ENCODE assay signal across 9 mouse cellular contexts in the genomic region with DNA sequence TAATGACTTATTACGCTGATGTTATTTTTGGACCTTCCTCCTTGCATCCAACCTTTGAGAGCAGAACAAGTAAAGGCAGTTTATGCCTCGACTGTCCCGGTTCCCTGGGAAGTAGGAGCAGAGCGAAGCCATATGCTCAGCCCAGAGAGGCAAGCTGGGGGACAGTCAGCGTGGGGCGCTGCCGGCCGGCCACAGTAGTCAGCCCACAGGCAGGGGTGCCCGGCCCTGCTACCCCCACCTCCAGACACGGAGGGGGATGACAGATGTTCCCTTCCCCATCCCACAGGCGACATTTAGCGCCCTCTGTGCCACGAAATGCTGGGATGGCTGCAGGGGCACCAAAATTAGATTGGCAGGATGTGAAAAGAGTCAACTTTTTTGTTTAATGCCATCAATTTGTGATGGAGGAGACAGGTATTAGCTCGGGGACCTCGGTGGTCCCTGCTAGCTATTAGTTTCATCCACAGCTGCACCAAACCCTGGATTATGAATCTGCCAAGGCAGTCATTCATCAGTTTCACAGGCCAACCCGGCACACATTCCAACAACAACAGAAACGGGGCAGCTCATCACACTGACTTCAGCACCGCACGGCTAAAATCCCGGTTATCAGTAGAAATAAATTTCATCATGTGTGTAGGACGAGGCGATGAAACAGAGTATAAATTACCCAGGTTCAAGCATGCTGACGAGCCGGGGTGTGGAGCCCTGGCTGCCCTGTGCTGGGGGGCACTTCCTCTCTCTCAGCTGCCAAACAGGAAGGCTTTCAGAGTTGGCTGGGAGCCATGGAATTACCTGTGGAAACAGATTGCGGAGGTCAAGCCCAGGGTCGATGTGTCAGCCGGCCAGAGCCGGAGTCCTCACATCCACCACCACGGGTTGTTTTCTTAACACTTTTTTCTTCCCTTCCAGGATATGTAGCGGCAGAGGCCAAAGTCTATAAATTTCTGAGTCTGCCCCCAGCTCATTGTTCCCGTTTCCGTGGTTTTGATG.
A peak's percentile ranks its signal among the peaks of the same experiment; 100 is the strongest.
DNase-seq lines count a peak whose midpoint lies in the region; ATAC-seq lines count a peak whose summit lies in the region.
"Had no signal": no experiment of that assay in that cellular context is flagged by ENCODE, and none has a peak within 500 bp of the region (broad histone marks: within the 10 kb centered on the region; RNA-seq: fewer than 3 reads in every experiment).

No protein-coding gene starts in this region.

- H3K4me2 ChIP-seq in embryonic facial prominence, embryonic 13.5 days, result peak overlapping the region; percentile 24; the same call in 1 of the 2 replicates
- H3K4me2 ChIP-seq in intestine, embryonic 14.5 days (ENCODE audit: low read length), result 0 out of 2 replicates have a peak overlapping the region, but pooled peaks have one; percentile 14
- peak overlapping the region; percentile 14 for H3K4me2 ChIP-seq in liver, embryonic 13.5 days

- no peaks in the 10 kb centered on the region for H3K36me3 ChIP-seq in embryonic facial prominence, embryonic 13.5 days
- H3K36me3 ChIP-seq in intestine, embryonic 14.5 days (ENCODE audit: control insufficient read depth, insufficient read depth, low read length), result no peaks in the 10 kb centered on the region
- no peaks in the 10 kb centered on the region for H3K36me3 ChIP-seq in liver, embryonic 13.5 days

- intact Hi-C loops in left cerebral cortex, postnatal 14 days (cut with DNase I), result no loop called here

- DNase-seq in adrenal gland, adult 8-10 months, result peak; percentile 18
- DNase-seq in intestine, embryonic 14.5 days (ENCODE audit: low spot score), result no peak
- no peak for DNase-seq in liver, embryonic 13.5 days
- DNase-seq in cerebellum, postnatal 25 days, result no peak
- no peak for DNase-seq in frontal cortex, postnatal 14 days (ENCODE audit: low spot score in 2 of 2)
- DNase-seq in left cerebral cortex, postnatal 14 days (ENCODE audit: low spot score in 2 of 2), result no peak

- WGBS in embryonic facial prominence, embryonic 13.5 days, result 42% methylated on average over 32 of the region's 32 CpGs
- WGBS in intestine, embryonic 14.5 days, result 39% methylated on average over 32 of the region's 32 CpGs
- WGBS in liver, embryonic 13.5 days (ENCODE audit: insufficient replicate concordance), result 45% methylated on average over 32 of the region's 32 CpGs

- H3K27me3 ChIP-seq in embryonic facial prominence, embryonic 13.5 days, result peaks cover 42% of the 10 kb centered on the region
- peaks cover 13% of the 10 kb centered on the region for H3K27me3 ChIP-seq in intestine, embryonic 14.5 days (replicated peaks; ENCODE audit: control insufficient read depth, insufficient read depth, low read length)
- H3K27me3 ChIP-seq in liver, embryonic 13.5 days, result peaks cover 10% of the 10 kb centered on the region

- H3K27ac ChIP-seq in embryonic facial prominence, embryonic 13.5 days, result no peak overlapping the region
- 0 out of 2 replicates have a peak overlapping the region, but pooled peaks have one; percentile 1 for H3K27ac ChIP-seq in intestine, embryonic 14.5 days (ENCODE audit: low read depth)
- H3K27ac ChIP-seq in liver, embryonic 13.5 days, result no peak overlapping the region

- no peak; the same call in 1 of the 2 replicates for ATAC-seq in embryonic facial prominence, embryonic 13.5 days (ENCODE audit: insufficient number of reproducible peaks, insufficient read depth, low FRiP score, low TSS enrichment, low read depth)
- ATAC-seq in intestine, embryonic 14.5 days (replicated peaks; ENCODE audit: low FRiP score, low TSS enrichment, low read depth), result no peak; the same call in 1 of the 2 replicates
- ATAC-seq in liver, embryonic 13.5 days (ENCODE audit: low read depth), result peak; percentile 26; the same call in 1 of the 2 replicates
- no peak for ATAC-seq in granulocyte monocyte progenitor cell, adult 5-6 weeks (replicated peaks; ENCODE audit: poor library complexity, severe bottlenecking)

- no peaks in the 10 kb centered on the region for H3K9me3 ChIP-seq in embryonic facial prominence, embryonic 13.5 days
- H3K9me3 ChIP-seq in intestine, embryonic 14.5 days (ENCODE audit: control insufficient read depth, low read length), result no peaks in the 10 kb centered on the region
- H3K9me3 ChIP-seq in liver, embryonic 13.5 days (replicated peaks), result no peaks in the 10 kb centered on the region

- no peak overlapping the region for H3K9ac ChIP-seq in embryonic facial prominence, embryonic 13.5 days
- no peak overlapping the region for H3K9ac ChIP-seq in intestine, embryonic 14.5 days (ENCODE audit: low read length)
- no peak overlapping the region for H3K9ac ChIP-seq in liver, embryonic 13.5 days

- no peak overlapping the region for H3K4me3 ChIP-seq in embryonic facial prominence, embryonic 13.5 days
- no peak overlapping the region for H3K4me3 ChIP-seq in intestine, embryonic 14.5 days (ENCODE audit: low read depth, low read length)
- no peak overlapping the region for H3K4me3 ChIP-seq in liver, embryonic 13.5 days (replicated peaks)
- H3K4me3 ChIP-seq: erythroblast, embryonic 14.5 days had no signal

- H3K4me1 ChIP-seq in embryonic facial prominence, embryonic 13.5 days, result peaks cover 23% of the 10 kb centered on the region
- peaks cover 9% of the 10 kb centered on the region; the same call in 1 of the 2 replicates for H3K4me1 ChIP-seq in intestine, embryonic 14.5 days (replicated peaks; ENCODE audit: control insufficient read depth, insufficient read depth, low read length)
- no peaks in the 10 kb centered on the region for H3K4me1 ChIP-seq in liver, embryonic 13.5 days (replicated peaks)
